ENCODE assay signal across 8 mouse cellular contexts in the genomic region with DNA sequence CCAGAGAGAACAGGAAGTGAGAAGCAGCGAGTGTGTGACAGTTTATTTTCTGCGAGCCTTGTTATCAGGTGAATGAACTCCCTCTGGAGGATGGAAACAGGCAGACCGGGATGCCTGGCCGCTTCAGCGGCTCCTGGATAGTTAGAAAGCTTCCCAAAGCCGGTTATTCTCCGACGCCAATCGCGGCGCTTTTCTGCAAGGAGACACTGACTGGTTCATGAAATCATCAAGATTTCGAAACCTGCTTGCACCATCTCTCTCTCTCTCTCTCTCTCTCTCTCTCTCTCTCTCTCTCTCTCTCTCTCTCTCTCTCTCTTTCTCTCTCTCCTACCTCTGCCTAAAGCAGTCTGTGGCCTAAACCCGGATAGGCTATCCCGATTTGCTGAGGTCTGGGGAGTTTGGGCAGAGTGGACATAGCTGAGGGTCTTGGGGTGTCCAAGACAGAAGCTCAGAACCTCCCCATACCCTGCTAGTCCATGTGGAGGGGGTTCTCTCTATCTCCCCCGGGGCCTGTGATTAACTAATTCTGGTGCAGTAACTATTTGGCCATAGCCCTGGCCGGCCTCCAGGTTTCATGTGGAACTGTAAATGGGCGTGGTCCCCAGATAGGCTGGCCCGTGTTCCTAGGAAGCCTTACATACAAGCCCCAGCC. TPM values are rescaled to one million over a fixed set of nuclear protein-coding genes. Genes with fewer than 3 reads are reported as not detected.
DNase-seq lines count a peak whose midpoint lies in the region; ATAC-seq and TF ChIP-seq lines count a peak whose summit lies in the region.

No protein-coding gene starts in this region.

- H3K4me3 ChIP-seq in hindbrain, postnatal 0 days (ENCODE audit: low read length): peak overlapping the region; percentile 38
- peak overlapping the region; percentile 25 for H3K4me3 ChIP-seq in limb, embryonic 15.5 days
- peak overlapping the region; percentile 30 for H3K4me3 ChIP-seq in midbrain, embryonic 15.5 days

- no peak for ATAC-seq in hindbrain, postnatal 0 days
- ATAC-seq in limb, embryonic 15.5 days (ENCODE audit: insufficient number of reproducible peaks, low FRiP score, low TSS enrichment, low read depth): no peak
- ATAC-seq in midbrain, embryonic 15.5 days (replicated peaks): no peak

- DNase-seq in embryo, embryonic 10 days (ENCODE audit: low spot score): peak; percentile 67
- DNase-seq in embryo, embryonic 9.5 days (ENCODE audit: extremely low spot score): no peak
- peak; percentile 56 for DNase-seq in brain, adult 2 months (ENCODE audit: low read depth, low spot score)
- peak; percentile 69 for DNase-seq in gastrocnemius, postnatal 14 days
- peak; percentile 72 for DNase-seq in hindbrain, postnatal 0 days (ENCODE audit: low spot score)
- DNase-seq in spleen, postnatal 36 days (ENCODE audit: low spot score in 2 of 2): peak; percentile 73 to 83

- H3K27me3 ChIP-seq in hindbrain, postnatal 0 days (ENCODE audit: insufficient read depth, low read length): no peaks in the 10 kb centered on the region
- H3K27me3 ChIP-seq in limb, embryonic 15.5 days: no peaks in the 10 kb centered on the region
- H3K27me3 ChIP-seq in midbrain, embryonic 15.5 days (replicated peaks): no peaks in the 10 kb centered on the region

- peak overlapping the region; percentile 46; the same call in 1 of the 2 replicates for H3K27ac ChIP-seq in hindbrain, postnatal 0 days
- H3K27ac ChIP-seq in limb, embryonic 15.5 days: peak overlapping the region; percentile 65
- peak overlapping the region; percentile 45; the same call in 1 of the 2 replicates for H3K27ac ChIP-seq in midbrain, embryonic 15.5 days

- intact Hi-C loops in gastrocnemius, postnatal 14 days (cut with DNase I; ENCODE audit: low total_unique reads): no loop called here

- 6% methylated on average over 18 of the region's 18 CpGs for WGBS in hindbrain, postnatal 0 days
- 4% methylated on average over 18 of the region's 18 CpGs for WGBS in limb, embryonic 15.5 days
- 14% methylated on average over 18 of the region's 18 CpGs for WGBS in midbrain, embryonic 15.5 days

- H3K9ac ChIP-seq in hindbrain, postnatal 0 days (replicated peaks; ENCODE audit: low read length): no peak overlapping the region
- H3K9ac ChIP-seq in limb, embryonic 15.5 days: no peak overlapping the region
- H3K9ac ChIP-seq in midbrain, embryonic 15.5 days: 0 out of 2 replicates have a peak overlapping the region, but pooled peaks have one; percentile 9

- H3K36me3 ChIP-seq in hindbrain, postnatal 0 days (ENCODE audit: insufficient read depth, low read length): no peaks in the 10 kb centered on the region
- H3K36me3 ChIP-seq in limb, embryonic 15.5 days: no peaks in the 10 kb centered on the region
- H3K36me3 ChIP-seq in midbrain, embryonic 15.5 days (replicated peaks): no peaks in the 10 kb centered on the region

- no peaks in the 10 kb centered on the region for H3K9me3 ChIP-seq in hindbrain, postnatal 0 days (ENCODE audit: low read length)
- H3K9me3 ChIP-seq in limb, embryonic 15.5 days: no peaks in the 10 kb centered on the region
- H3K9me3 ChIP-seq in midbrain, embryonic 15.5 days: no peaks in the 10 kb centered on the region

- H3K4me1 ChIP-seq in hindbrain, postnatal 0 days (ENCODE audit: insufficient read depth, low read length): no peaks in the 10 kb centered on the region; the same call in 1 of the 2 replicates
- H3K4me1 ChIP-seq in limb, embryonic 15.5 days: peaks cover 24% of the 10 kb centered on the region
- peaks cover 25% of the 10 kb centered on the region for H3K4me1 ChIP-seq in midbrain, embryonic 15.5 days

- peak; percentile 36 for TF ChIP-seq CTCF in hindbrain, postnatal 0 days (IDR thresholded peaks at IDR 0.05; ENCODE audit: low read depth)

- H3K4me2 ChIP-seq in hindbrain, postnatal 0 days (ENCODE audit: low read depth, low read length): peak overlapping the region; percentile 56
- peak overlapping the region; percentile 45 for H3K4me2 ChIP-seq in limb, embryonic 15.5 days
- H3K4me2 ChIP-seq in midbrain, embryonic 15.5 days: peak overlapping the region; percentile 52

RNA-seq across cellular contexts. Expression of a gene that starts 7.3 kb away (rescaled TPM):
- 10 to 100 TPM in 1 of 2 experiments, 1 to 10 TPM in 1; 7.7 to 10.1 TPM for total RNA-seq in gastrocnemius, postnatal 14 days (2021)
- total RNA-seq in hindbrain, postnatal 0 days (2014; rRNA removed): 3.5 and 8.5 TPM in 2 replicates
- polyA plus RNA-seq in hindbrain, postnatal 0 days (2015; fragmentation: Nextera tagmentation; extraction: Ambion mirVana): 0.59 and 0.61 TPM in 2 replicates
- 2.9 and 3.3 TPM in 2 replicates for polyA plus RNA-seq in limb, embryonic 15.5 days (2015; fragmentation: Nextera tagmentation; extraction: Ambion mirVana)
- 1.4 TPM in 2 replicates for polyA plus RNA-seq in midbrain, embryonic 15.5 days (2015; fragmentation: Nextera tagmentation; extraction: Ambion mirVana)
